Mouse (Mus musculus) heart, embryonic 13.5 days (tissue): Measurements from ENCODE around the gene Ascc1. TPM values are rescaled to one million over a fixed set of nuclear protein-coding genes. Genes with fewer than 3 reads are reported as not detected.
A peak's percentile ranks its signal among the peaks of the same experiment; 100 is the strongest.

ENCODE experiments used
- ATAC-seq: fragments of 200-750 bp; cut with Nextera tagmentation; 2 replicates; pipeline ENCODE4 v1.8.0; 2017; ENCODE audit warnings: moderate TSS enrichment; ENCODE audit not compliant: insufficient number of reproducible peaks, low FRiP score, low TSS enrichment; ENCODE audit errors: extremely low read depth
- H3K27ac ChIP-seq: fragments of 300-500 bp; sonication (generic); replicated peaks from 2 replicates; pipeline ENCODE4 v1.5.1; 2015; ENCODE audit warnings: moderate library complexity, mild to moderate bottlenecking, inconsistent platforms
- H3K27me3 ChIP-seq: fragments of 300-500 bp; sonication (generic); replicated peaks from 2 replicates; pipeline ENCODE4 v1.6.1; 2015; ENCODE audit warnings: mild to moderate bottlenecking, inconsistent platforms
- H3K36me3 ChIP-seq: fragments of 300-500 bp; sonication (generic); 2 replicates; pipeline ENCODE4 v1.6.1; 2015; ENCODE audit warnings: mild to moderate bottlenecking, inconsistent platforms
- H3K4me1 ChIP-seq: fragments of 300-500 bp; sonication (generic); 2 replicates; pipeline ENCODE4 v1.6.1; 2015; ENCODE audit warnings: inconsistent platforms
- H3K4me2 ChIP-seq: fragments of 300-500 bp; sonication (generic); 2 replicates; pipeline ENCODE4 v1.6.1; 2015; ENCODE audit warnings: inconsistent platforms, mild to moderate bottlenecking, moderate library complexity
- H3K4me3 ChIP-seq: fragments of 300-500 bp; sonication (generic); 2 replicates; pipeline ENCODE4 v1.5.1; 2015; ENCODE audit warnings: moderate library complexity, mild to moderate bottlenecking, inconsistent platforms
- H3K9ac ChIP-seq: fragments of 300-500 bp; sonication (generic); 2 replicates; pipeline ENCODE4 v1.6.1; 2015; ENCODE audit warnings: inconsistent platforms, mild to moderate bottlenecking, moderate library complexity
- H3K9me3 ChIP-seq: fragments of 300-500 bp; sonication (generic); 2 replicates; pipeline ENCODE4 v1.6.1; 2016; ENCODE audit warnings: inconsistent platforms
- WGBS: fragments of 180-500 bp; shearing (Covaris S2); methylation state at CpG from one replicate; pipeline ENCODE4 v1.1.7; 2015; ENCODE audit warnings: mixed read lengths; 5-methylcytosine and 5-hydroxymethylcytosine counted together
- polyA plus RNA-seq: library from polyadenylated mRNA; unstranded; fragments of >200 nt; fragmentation: Nextera tagmentation; extraction: Ambion mirVana; gene quantifications from 2 replicates; pipeline ENCODE4 v1.2.1, GENCODE M21; 2015

The Ascc1 gene
- polyA plus RNA-seq, 1 experiment from 2014 or later: 33.8 TPM

DNA sequence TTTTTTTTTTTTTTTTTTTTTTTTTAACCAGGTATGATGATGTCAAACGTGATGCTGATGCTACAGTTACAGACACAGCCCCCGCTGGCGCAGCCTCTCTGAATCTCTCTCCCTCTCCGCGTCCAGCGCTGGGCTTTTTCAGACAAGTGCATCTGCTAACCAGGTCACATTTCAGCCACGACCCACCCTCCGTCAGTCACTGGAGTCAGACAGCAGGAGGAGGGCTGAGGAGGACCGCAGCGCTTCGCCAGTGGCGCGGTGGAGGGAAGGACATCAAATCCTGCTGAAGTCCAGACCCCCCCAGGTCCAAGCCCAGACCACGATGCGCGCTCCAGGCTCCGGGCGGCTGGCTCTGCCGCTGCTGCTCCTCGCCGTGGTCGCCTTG lies 103.5 kb downstream of the Ascc1 start, which contains the start of gene Spock2:
Spock2 (plus strand) TSS at position 74 of the 385 bp plus-strand sequence.
- no peak within 1 kb of the TSS for H3K27ac ChIP-seq

DNA sequence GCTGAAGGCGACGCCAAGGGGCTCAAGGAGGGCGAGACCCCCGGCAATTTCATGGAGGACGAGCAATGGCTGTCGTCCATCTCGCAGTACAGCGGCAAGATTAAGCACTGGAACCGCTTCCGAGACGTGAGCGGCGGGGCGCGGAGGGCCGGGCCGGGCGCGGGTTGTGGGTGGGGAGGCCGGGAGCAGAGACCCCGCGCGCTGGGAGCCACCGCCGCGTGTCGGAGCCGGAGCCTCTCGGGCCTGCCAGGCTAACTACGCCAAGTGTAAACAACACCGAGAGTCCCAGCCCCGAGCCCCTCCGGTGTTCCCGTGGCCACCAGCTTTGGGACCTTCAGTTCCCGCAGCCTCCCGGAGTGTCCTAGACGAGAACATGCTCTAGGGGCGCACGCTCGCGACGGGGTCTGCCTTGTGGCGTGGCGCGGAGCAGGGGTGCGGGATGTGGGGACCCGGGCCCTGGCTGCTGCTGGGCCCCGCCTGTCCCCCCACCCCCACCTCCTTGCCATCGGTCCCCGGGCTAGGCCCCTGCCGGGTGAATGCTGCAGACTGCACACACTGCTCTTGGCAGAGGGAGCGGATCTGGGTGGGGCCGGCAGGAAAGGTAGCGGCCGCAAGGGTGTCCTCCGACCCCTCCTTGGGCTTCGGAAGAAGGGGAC lies 104.1 kb downstream of the Ascc1 start:
- peak overlapping the region; percentile 76 for H3K9ac ChIP-seq
- no peaks in the 10 kb centered on the region for H3K36me3 ChIP-seq
- H3K27ac ChIP-seq: no peak overlapping the region
- H3K4me2 ChIP-seq: peak overlapping the region; percentile 89
- peak; percentile 26; the same call in 1 of the 2 replicates for ATAC-seq
- peaks cover 27% of the 10 kb centered on the region for H3K4me1 ChIP-seq
- peak overlapping the region; percentile 61 for H3K4me3 ChIP-seq
- H3K27me3 ChIP-seq: peaks cover 89% of the 10 kb centered on the region
- under 1% methylated on average over 57 of the region's 57 CpGs for WGBS
- H3K9me3 ChIP-seq: no peaks in the 10 kb centered on the region

More for the DNA sequence above, 103.5 kb downstream of the Ascc1 start, which contains the start of gene Spock2:
- WGBS: under 1% methylated on average over 22 of the region's 22 CpGs
- Histone ChIP-seq H3K4me3 (peak within 1 kb of the TSS; percentile 61), H3K9ac (peak within 1 kb of the TSS; percentile 76), H3K27me3 (peaks cover 84% of the 10 kb centered on the region), H3K4me2 (peak within 1 kb of the TSS; percentile 89), H3K4me1 (peaks cover 27% of the 10 kb centered on the region), H3K9me3 (no peaks in the 10 kb centered on the region), H3K36me3 (peaks cover under 1% of the 10 kb centered on the region)
- no peak for ATAC-seq

DNA sequence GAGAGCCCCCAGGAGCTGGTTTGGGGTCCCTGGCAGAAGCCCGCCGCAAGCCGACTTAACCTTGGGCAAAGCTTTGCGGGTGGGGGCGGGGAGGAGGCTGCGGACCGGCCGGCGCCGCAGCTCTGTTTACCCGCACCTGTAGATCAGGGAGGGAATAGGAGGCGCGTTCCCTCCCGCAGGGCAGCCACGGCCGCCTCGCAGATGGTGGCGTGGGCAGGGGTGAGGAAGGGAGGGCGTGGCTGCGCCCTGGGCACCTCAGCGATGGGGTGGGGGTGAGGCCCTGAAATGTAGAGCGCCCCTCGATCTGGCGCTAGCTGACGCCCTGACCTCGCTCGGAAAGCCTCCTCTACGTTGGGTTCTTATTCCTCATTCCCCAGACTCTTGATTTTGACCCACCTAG lies 104.8 kb downstream of the Ascc1 start:
- Histone ChIP-seq H3K4me3 (peak overlapping the region; percentile 61), H3K9me3 (no peaks in the 10 kb centered on the region), H3K4me1 (peaks cover 27% of the 10 kb centered on the region), H3K36me3 (no peaks in the 10 kb centered on the region), H3K27me3 (peaks cover 93% of the 10 kb centered on the region), H3K27ac (no peak overlapping the region), H3K9ac (peak overlapping the region; percentile 76), H3K4me2 (peak overlapping the region; percentile 89)
- ATAC-seq: no peak
- 2% methylated on average over 28 of the region's 28 CpGs for WGBS

DNA sequence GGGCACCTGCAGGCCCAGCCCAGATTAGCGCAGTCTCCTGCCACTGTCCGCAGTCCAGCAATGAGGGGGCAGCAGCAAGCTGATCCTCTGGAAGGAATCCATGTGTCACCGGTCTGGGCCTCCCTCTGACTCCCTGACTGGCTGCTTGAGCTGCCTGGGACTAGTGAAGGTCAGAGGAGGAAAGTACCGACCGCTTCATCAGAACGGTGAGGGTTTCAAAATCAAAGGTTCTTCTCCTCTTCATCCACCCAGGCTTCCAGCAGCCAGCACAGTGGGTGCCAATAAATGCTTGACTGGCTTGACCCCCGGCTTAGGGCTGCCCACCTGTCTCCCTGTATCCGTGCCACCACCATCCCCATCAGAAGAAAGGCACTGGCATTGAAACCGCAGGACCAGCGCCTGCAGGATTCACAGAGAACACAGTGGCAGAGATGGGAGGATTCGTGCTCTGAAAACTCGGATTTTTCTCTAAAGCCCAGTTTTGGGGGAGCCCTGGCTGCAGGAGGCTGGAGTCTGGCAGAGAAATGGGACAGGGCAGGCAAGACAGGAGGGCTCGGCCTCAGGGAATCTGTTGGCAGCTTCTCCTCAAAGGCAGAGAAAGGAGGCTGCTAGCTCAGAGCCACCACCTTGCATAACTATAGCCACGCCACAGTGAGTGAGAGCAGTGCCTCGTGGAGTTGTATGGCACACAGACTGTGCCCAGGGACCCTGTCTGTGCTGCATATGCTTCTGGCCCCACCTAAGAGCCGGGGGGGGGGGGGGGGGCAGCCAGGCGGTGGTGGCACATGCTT lies 105.9 kb downstream of the Ascc1 start:
- peaks cover 27% of the 10 kb centered on the region for H3K4me1 ChIP-seq
- H3K9me3 ChIP-seq: no peaks in the 10 kb centered on the region
- H3K36me3 ChIP-seq: no peaks in the 10 kb centered on the region
- 47% methylated on average over 17 of the region's 17 CpGs for WGBS
- no peak overlapping the region for H3K4me2 ChIP-seq
- no peak for ATAC-seq
- H3K4me3 ChIP-seq: no peak overlapping the region
- H3K27me3 ChIP-seq: peaks cover 94% of the 10 kb centered on the region
- H3K9ac ChIP-seq: no peak overlapping the region
- H3K27ac ChIP-seq: no peak overlapping the region

DNA sequence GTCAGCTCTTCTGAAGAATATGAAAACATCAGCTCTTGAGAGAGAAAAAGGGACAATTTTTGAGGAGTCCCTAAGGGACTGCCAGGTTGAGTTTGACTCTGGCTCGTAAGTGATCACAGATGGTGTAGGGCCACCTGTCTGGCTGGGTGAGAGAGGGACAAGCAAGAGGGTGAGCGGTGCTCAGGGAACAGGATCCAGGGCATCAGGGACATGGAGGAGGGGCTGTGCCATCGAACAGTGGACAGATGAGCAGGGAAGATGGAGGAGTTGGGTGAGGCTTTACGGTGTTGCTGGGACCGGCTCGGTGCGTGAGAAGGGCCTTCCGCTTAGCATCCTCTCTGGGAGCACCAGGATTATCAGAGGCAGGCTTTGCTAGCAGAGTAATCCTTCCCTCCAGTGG lies 106.7 kb downstream of the Ascc1 start:
- no peaks in the 10 kb centered on the region for H3K36me3 ChIP-seq
- no peaks in the 10 kb centered on the region for H3K9me3 ChIP-seq
- H3K9ac ChIP-seq: no peak overlapping the region
- H3K27me3 ChIP-seq: peaks cover 96% of the 10 kb centered on the region
- WGBS: 80% methylated on average over 8 of the region's 8 CpGs
- H3K4me1 ChIP-seq: peaks cover 27% of the 10 kb centered on the region
- H3K27ac ChIP-seq: no peak overlapping the region
- no peak for ATAC-seq
- H3K4me3 ChIP-seq: no peak overlapping the region
- no peak overlapping the region for H3K4me2 ChIP-seq

DNA sequence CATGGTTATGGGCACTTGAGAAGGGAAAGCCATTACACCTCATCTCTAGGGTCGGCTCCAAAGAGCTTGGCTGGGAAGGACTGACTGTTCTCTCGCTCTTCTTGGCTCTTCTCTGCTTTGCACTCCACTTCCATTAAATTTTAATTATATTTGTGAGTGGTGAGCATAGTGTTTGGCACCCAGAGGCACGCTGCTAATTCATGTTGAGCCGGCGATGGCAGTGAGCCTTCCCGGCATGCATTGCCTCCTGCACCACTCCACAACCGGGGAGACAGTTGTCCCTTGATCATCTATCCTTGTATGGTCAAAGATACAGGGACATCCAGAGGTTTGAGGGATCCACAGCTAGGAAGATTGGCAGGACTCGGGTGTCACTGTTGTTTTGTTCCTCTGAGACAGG lies 107.4 kb downstream of the Ascc1 start:
- no peak for ATAC-seq
- Histone ChIP-seq H3K27ac (no peak overlapping the region), H3K4me2 (no peak overlapping the region), H3K36me3 (no peaks in the 10 kb centered on the region), H3K9me3 (no peaks in the 10 kb centered on the region), H3K27me3 (peaks cover 93% of the 10 kb centered on the region), H3K4me3 (no peak overlapping the region), H3K4me1 (peaks cover 27% of the 10 kb centered on the region), H3K9ac (no peak overlapping the region)
- WGBS: 76% methylated on average over 8 of the region's 8 CpGs

DNA sequence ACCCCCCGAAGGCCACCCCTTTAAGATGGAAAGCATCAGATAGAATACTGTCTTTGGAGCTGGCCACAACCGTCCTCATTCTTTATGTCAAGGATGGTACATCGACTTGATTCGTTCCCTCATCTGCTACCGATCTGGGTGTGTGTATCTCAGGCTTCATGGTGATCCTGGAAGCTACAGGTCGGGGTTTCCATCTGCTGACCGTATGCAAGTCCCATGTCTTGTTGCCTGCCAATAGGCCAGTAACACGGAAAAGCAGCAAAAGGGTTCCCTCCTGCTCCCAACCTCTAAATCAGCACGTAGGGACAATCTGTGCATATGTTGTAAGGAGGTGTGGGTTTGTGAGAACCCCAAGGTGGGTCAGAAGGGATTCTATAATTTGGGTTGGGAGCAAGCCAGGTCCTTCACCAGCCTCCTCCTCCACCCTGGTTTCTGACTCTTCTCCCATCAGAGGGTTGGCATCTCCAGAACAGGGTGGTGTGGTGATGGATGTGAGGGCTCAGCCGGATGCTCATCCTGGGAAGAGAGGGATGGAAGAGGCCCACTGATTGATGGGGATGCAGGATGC lies 108.4 kb downstream of the Ascc1 start:
- no peak overlapping the region for H3K4me3 ChIP-seq
- no peak overlapping the region for H3K4me2 ChIP-seq
- no peaks in the 10 kb centered on the region for H3K36me3 ChIP-seq
- H3K9me3 ChIP-seq: no peaks in the 10 kb centered on the region
- no peak overlapping the region for H3K9ac ChIP-seq
- H3K4me1 ChIP-seq: peaks cover 26% of the 10 kb centered on the region
- H3K27ac ChIP-seq: no peak overlapping the region
- peaks cover 93% of the 10 kb centered on the region for H3K27me3 ChIP-seq
- no peak for ATAC-seq
- 74% methylated on average over 10 of the region's 10 CpGs for WGBS

DNA sequence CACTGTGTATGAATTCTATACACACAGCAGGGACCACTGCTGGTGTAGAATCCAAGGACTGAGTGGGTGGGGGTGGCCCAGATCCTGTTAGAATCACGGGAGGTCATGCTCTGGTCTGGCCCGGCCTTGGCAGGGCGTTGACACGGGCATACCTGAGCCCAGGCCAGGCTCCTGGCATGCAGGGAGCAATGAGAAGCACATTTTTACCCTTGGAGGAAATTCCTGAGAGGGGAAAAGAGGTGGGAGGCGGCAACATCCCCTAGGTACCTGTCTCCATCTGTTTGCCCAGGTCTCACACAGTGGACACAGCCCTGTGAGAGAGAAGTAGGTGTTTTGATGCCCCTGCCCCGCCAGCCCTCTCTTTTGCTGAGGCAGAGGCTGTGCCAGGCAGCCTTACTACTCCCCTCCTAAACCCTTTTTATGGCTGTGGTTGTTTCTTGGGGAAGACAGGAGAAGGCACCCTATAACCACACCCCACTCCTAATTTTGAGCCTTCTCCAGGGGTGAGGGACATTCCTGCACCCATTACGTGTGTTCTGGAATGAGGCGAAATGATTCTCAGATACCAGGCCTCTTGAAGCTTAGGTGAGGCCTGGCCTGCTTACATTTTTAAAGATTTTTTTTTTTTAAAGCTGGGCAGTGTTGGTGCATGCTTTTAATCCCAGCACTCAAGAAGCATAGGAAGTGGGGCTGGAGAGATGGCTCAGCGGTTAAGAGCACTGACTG lies 111.5 kb downstream of the Ascc1 start:
- Histone ChIP-seq H3K9me3 (no peaks in the 10 kb centered on the region), H3K27me3 (peaks cover 79% of the 10 kb centered on the region), H3K4me3 (no peak overlapping the region), H3K4me2 (no peak overlapping the region), H3K9ac (no peak overlapping the region), H3K36me3 (no peaks in the 10 kb centered on the region), H3K4me1 (peaks cover 24% of the 10 kb centered on the region), H3K27ac (no peak overlapping the region)
- WGBS: 81% methylated on average over 9 of the region's 9 CpGs
- no peak for ATAC-seq

DNA sequence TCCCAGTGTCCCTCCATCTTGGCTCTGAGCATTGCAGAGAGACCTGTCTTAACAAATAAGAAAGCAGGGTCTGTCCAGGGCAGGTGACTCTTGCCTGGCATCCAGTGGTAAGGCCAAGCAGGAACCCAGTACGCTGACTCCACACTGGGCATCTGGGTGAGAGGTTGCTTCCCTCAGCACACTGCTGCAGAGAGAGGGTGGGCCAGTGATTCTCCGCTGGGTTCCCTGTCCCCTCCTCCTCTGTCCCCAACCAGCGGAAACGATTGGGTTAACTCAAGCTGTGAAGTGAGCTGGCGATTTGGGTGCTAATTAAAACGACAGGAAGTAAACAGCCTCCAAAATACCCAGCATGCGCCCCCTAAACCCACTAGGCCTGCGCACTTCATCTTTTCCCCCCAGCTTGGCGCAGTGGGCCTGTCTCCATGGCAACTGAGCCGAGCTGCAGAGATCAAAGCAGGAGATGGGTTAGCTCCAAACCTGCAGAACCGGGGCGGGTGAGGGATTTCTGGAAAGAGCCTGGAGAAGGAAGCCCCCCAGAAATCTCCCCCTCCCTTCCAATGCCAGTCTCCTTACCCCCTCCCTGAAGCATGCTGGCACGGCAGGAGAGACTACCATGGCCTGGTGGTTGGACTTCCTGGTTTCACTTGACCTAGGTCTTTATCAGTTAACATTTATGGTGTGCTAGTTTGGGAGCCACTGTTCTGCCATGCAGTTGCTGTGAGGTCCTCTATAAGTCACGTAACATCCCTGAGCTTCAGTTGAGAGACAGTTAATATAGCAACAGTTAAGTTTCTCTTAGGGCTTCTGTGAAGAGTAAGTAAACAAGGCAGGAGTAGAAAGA lies 113.0 kb downstream of the Ascc1 start:
- no peak overlapping the region for H3K27ac ChIP-seq
- no peak overlapping the region for H3K9ac ChIP-seq
- no peaks in the 10 kb centered on the region for H3K36me3 ChIP-seq
- H3K4me1 ChIP-seq: peaks cover 24% of the 10 kb centered on the region
- no peaks in the 10 kb centered on the region for H3K9me3 ChIP-seq
- no peak overlapping the region for H3K4me3 ChIP-seq
- WGBS: 25% methylated on average over 14 of the region's 14 CpGs
- ATAC-seq: no peak
- H3K4me2 ChIP-seq: no peak overlapping the region; the same call in 1 of the 2 replicates
- H3K27me3 ChIP-seq: peaks cover 76% of the 10 kb centered on the region

DNA sequence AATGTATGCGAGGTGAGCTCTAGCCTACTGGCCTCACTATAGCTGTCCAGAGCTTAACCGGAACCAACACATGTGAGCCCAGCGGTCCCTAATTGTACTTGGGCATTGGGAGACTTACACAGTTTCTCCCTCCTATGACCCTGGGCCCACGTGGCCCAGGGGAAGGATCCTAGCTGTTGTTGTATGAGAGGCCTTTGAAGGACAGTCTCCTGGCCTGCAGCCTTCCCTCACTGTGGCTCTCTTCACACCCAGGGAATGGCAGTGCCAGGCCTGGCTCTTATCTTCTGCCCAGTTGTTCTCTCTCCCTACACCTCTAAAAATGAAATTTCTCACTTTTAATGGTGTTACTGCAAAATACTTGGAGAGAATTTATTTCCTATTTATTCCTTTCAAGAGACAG lies 114.4 kb downstream of the Ascc1 start:
- ATAC-seq: no peak
- H3K4me1 ChIP-seq: peaks cover 24% of the 10 kb centered on the region
- no peaks in the 10 kb centered on the region for H3K36me3 ChIP-seq
- no peak overlapping the region for H3K27ac ChIP-seq
- H3K4me2 ChIP-seq: no peak overlapping the region
- peaks cover 78% of the 10 kb centered on the region for H3K27me3 ChIP-seq
- 55% methylated on average over 4 of the region's 4 CpGs for WGBS
- H3K4me3 ChIP-seq: no peak overlapping the region
- H3K9ac ChIP-seq: no peak overlapping the region
- H3K9me3 ChIP-seq: no peaks in the 10 kb centered on the region
